Mouse (Mus musculus) embryonic facial prominence, embryonic 12.5 days (tissue): Measurements from ENCODE around the gene Trip10. TPM values are rescaled to one million over a fixed set of nuclear protein-coding genes. Genes with fewer than 3 reads are reported as not detected.

ENCODE experiments used
- ATAC-seq: fragments of 200-750 bp; cut with Nextera tagmentation; 2 replicates; pipeline ENCODE4 v1.8.0; 2017; ENCODE audit not compliant: insufficient number of reproducible peaks, insufficient read depth, low FRiP score, low TSS enrichment
- H3K27ac ChIP-seq: fragments of 300-500 bp; sonication (generic); 2 replicates; pipeline ENCODE4 v1.5.1; 2016; ENCODE audit warnings: mild to moderate bottlenecking
- H3K27me3 ChIP-seq: fragments of 300-500 bp; sonication (generic); 2 replicates; pipeline ENCODE4 v1.6.1; 2016; ENCODE audit warnings: mild to moderate bottlenecking, moderate library complexity
- H3K36me3 ChIP-seq: fragments of 300-500 bp; sonication (generic); 2 replicates; pipeline ENCODE4 v1.6.1; 2016; ENCODE audit warnings: mild to moderate bottlenecking
- H3K4me1 ChIP-seq: fragments of 300-500 bp; sonication (generic); 2 replicates; pipeline ENCODE4 v1.6.1; 2016
- H3K4me2 ChIP-seq: fragments of 300-500 bp; sonication (generic); replicated peaks from 2 replicates; pipeline ENCODE4 v1.6.1; 2016; ENCODE audit warnings: mild to moderate bottlenecking, moderate library complexity
- H3K4me3 ChIP-seq: fragments of 300-500 bp; sonication (generic); 2 replicates; pipeline ENCODE4 v1.5.1; 2016; ENCODE audit warnings: mild to moderate bottlenecking
- H3K9ac ChIP-seq: fragments of 300-500 bp; sonication (generic); 2 replicates; pipeline ENCODE4 v1.6.1; 2016; ENCODE audit warnings: mild to moderate bottlenecking, moderate library complexity
- H3K9me3 ChIP-seq: fragments of 300-500 bp; sonication (generic); 2 replicates; pipeline ENCODE4 v1.6.1; 2016; ENCODE audit warnings: mild to moderate bottlenecking, moderate library complexity
- WGBS: fragments of 180-500 bp; shearing (Covaris S2); methylation state at CpG from one replicate; pipeline ENCODE4 v1.1.7; 2016; 5-methylcytosine and 5-hydroxymethylcytosine counted together
- polyA plus RNA-seq: library from polyadenylated mRNA; unstranded; fragments of >200 nt; fragmentation: Nextera tagmentation; extraction: Ambion mirVana; gene quantifications from 2 replicates; pipeline ENCODE4 v1.2.1, GENCODE M21; 2016

Gene Trip10
- polyA plus RNA-seq, 1 experiment from 2014 or later = 35.6 TPM

- WGBS = 92% methylated on average over 22 of the region's 22 CpGs
- ATAC-seq = no peak
- Histone ChIP-seq H3K9ac (no peak overlapping the region), H3K4me1 (no peaks in the 10 kb centered on the region), H3K36me3 (peaks cover 80% of the 10 kb centered on the region), H3K27ac (no peak overlapping the region), H3K4me3 (no peak overlapping the region), H3K9me3 (no peaks in the 10 kb centered on the region), H3K27me3 (no peaks in the 10 kb centered on the region), H3K4me2 (no peak overlapping the region)
Observed at GRCm38 (mm10) chr17:57256921-57257485, 7.7 kb downstream of the Trip10 start.

DNA sequence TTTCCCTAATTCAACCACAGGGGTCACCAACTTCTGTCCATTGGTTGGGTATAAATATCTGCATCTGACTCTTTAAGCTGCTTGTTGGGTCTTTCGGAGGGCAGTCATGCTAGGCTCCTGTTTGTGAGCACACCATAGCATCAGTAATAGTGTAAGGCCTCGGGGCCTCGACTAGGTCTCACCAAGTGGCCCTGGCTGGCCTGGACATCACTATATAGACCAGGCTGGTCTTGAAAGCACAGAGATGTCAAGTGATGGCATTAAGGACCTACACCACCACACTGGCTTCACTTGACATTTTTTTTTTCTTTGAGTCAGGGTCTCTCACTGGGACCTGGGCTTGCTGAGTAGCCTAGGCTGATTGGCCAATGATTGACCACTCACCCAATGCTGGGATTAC, 8.9 kb downstream of the Trip10 start:
- Histone ChIP-seq H3K4me2 (no peak overlapping the region), H3K27ac (no peak overlapping the region), H3K9me3 (no peaks in the 10 kb centered on the region), H3K9ac (no peak overlapping the region), H3K27me3 (no peaks in the 10 kb centered on the region), H3K36me3 (peaks cover 89% of the 10 kb centered on the region), H3K4me1 (no peaks in the 10 kb centered on the region), H3K4me3 (no peak overlapping the region)
- no peak for ATAC-seq
- 95% methylated on average over 3 of the region's 3 CpGs for WGBS

DNA sequence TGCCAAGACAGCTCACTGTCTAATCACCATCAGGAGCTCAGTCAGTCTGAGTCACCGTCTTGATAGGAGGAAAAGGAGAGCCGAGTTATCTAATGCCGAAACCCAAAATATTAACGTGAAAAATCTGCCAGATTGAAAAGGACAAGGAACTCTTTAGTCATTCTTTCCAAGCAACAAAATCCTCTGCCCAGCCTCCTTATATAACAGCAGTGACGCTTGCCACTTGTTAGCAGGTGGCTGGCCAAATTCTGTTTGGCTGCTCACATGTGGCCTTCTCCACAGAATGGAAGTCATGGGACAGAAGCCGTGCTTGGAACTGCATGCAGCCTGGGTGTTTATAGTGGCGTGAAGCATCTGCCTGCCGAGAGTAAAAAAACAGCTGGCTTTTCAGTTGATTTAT, 10.5 kb downstream of the Trip10 start:
- ATAC-seq = no peak
- H3K4me3 ChIP-seq = no peak overlapping the region
- no peak overlapping the region for H3K27ac ChIP-seq
- no peak overlapping the region for H3K4me2 ChIP-seq
- H3K9me3 ChIP-seq = no peaks in the 10 kb centered on the region
- H3K36me3 ChIP-seq = peaks cover 80% of the 10 kb centered on the region
- H3K9ac ChIP-seq = no peak overlapping the region
- no peaks in the 10 kb centered on the region for H3K27me3 ChIP-seq
- no peaks in the 10 kb centered on the region for H3K4me1 ChIP-seq
- WGBS = 93% methylated on average over 8 of the region's 8 CpGs

DNA sequence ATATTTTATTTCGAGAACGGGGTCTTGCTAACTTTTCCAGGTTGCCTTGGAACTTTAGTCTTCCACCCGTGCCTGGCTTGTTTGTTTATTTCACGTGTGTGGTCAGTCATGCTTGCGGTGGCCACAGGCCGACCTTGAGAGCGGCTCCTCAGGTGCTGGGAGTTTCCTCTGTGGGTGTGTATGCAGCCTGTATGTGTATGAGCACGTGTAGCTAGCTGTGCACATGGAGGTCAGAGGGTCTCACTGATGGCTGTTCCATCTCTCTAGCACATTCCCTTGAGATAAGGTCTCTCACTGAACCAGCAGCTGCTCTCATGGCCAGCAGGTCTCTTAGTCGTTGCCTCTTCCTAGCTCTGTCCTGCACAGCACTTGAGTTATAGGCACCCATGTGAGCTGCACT, 11.1 kb downstream of the Trip10 start:
- Histone ChIP-seq H3K9me3 (no peaks in the 10 kb centered on the region), H3K9ac (no peak overlapping the region), H3K4me1 (0 out of 2 replicates have a peak, but pooled peaks cover 4% of the 10 kb centered on the region), H3K27me3 (no peaks in the 10 kb centered on the region), H3K4me2 (no peak overlapping the region), H3K4me3 (no peak overlapping the region), H3K36me3 (peaks cover 74% of the 10 kb centered on the region), H3K27ac (no peak overlapping the region)
- WGBS = 91% methylated on average over 9 of the region's 9 CpGs
- no peak for ATAC-seq

DNA sequence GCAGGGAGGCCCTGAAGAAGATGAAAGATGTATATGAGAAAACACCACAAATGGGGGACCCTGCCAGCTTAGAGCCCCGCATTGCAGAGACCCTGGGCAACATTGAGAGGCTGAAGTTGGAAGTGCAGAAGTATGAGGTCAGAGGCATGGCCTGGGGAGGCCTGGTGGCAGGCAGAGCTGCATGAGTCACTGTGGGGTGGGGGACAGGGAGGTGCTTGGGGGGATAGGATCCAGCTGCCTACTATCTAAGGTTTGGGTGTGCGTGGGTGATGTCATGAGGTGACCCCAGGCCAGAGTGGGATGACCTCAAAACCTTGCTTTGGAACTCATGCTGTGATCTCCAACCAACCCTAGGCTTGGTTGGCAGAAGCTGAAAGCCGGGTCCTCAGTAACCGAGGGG, 12.0 kb downstream of the Trip10 start:
- H3K4me3 ChIP-seq = no peak overlapping the region
- H3K27me3 ChIP-seq = no peaks in the 10 kb centered on the region
- peaks cover 66% of the 10 kb centered on the region for H3K36me3 ChIP-seq
- H3K9ac ChIP-seq = no peak overlapping the region
- no peak overlapping the region for H3K4me2 ChIP-seq
- ATAC-seq = no peak
- H3K4me1 ChIP-seq = 0 out of 2 replicates have a peak, but pooled peaks cover 4% of the 10 kb centered on the region
- 89% methylated on average over 4 of the region's 4 CpGs for WGBS
- H3K9me3 ChIP-seq = no peaks in the 10 kb centered on the region
- no peak overlapping the region for H3K27ac ChIP-seq

DNA sequence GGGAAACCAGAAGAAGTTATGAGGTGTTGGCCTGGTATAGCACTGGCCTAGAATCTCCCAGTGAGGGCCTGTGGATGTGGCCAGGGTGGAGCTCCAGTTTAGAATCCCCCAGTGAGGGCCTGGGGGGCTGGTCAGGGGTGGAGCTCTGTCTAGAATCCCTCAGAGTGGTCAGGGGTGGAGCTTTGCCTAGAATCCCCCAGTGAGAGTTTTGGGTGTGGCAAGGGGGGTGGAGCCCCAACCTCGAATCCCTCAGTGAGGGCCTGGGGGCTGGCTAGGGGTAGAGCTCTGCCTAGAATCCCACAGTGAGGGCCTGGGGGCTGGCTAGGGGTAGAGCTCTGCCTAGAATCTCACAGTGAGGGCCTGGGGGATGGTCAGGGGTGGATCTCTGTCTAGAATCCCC, 12.5 kb downstream of the Trip10 start:
- H3K4me1 ChIP-seq = 0 out of 2 replicates have a peak, but pooled peaks cover 4% of the 10 kb centered on the region
- H3K4me2 ChIP-seq = no peak overlapping the region
- peaks cover 61% of the 10 kb centered on the region for H3K36me3 ChIP-seq
- no peak overlapping the region for H3K9ac ChIP-seq
- H3K4me3 ChIP-seq = no peak overlapping the region
- ATAC-seq = no peak
- no peaks in the 10 kb centered on the region for H3K27me3 ChIP-seq
- no peaks in the 10 kb centered on the region for H3K9me3 ChIP-seq
- 47% methylated on average over 1 of the region's 1 CpGs for WGBS
- H3K27ac ChIP-seq = no peak overlapping the region

DNA sequence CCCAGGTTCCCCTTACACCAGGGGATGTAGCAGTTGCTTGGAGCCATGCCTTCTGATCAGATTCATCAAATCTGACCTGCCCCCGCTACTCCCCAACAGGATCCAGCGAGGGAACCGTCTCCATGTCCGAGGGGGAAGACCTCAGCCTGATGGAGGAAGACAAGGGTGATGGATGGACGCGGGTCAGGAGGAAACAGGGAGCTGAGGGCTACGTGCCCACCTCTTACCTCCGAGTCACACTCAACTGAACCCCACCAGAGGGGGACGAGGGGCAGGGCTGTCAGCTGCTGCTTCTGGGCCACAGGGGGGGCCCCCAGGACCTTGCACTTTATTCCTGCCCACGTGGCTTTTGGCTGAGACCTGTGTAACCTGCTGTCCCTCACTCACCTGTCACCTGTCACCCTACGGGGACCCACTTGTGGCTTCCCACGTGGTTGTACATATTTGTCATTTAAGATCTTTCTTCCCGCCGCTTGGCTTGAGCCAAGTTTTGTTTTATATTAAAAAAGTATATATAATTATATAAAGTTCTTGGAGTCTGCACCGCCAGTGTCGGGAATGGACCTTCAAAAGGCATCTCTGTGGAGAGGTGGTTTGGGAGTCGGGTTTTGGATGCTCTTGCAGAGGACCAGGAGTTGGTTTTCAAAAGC, 13.8 kb downstream of the Trip10 start:
- no peaks in the 10 kb centered on the region for H3K27me3 ChIP-seq
- 91% methylated on average over 17 of the region's 17 CpGs for WGBS
- H3K4me3 ChIP-seq = no peak overlapping the region
- peaks cover 50% of the 10 kb centered on the region for H3K36me3 ChIP-seq
- no peak overlapping the region for H3K27ac ChIP-seq
- no peak overlapping the region for H3K9ac ChIP-seq
- no peak for ATAC-seq
- H3K9me3 ChIP-seq = no peaks in the 10 kb centered on the region
- H3K4me2 ChIP-seq = no peak overlapping the region
- H3K4me1 ChIP-seq = 0 out of 2 replicates have a peak, but pooled peaks cover 4% of the 10 kb centered on the region

GRCm38 (mm10) chr17:57264164-57264563, 14.9 kb downstream of the Trip10 start:
- no peak overlapping the region for H3K27ac ChIP-seq
- H3K4me3 ChIP-seq = no peak overlapping the region
- H3K36me3 ChIP-seq = peaks cover 42% of the 10 kb centered on the region
- H3K4me1 ChIP-seq = 0 out of 2 replicates have a peak, but pooled peaks cover 4% of the 10 kb centered on the region
- H3K27me3 ChIP-seq = no peaks in the 10 kb centered on the region
- WGBS = 80% methylated on average over 2 of the region's 2 CpGs
- ATAC-seq = no peak
- no peaks in the 10 kb centered on the region for H3K9me3 ChIP-seq
- no peak overlapping the region for H3K4me2 ChIP-seq
- H3K9ac ChIP-seq = no peak overlapping the region

DNA sequence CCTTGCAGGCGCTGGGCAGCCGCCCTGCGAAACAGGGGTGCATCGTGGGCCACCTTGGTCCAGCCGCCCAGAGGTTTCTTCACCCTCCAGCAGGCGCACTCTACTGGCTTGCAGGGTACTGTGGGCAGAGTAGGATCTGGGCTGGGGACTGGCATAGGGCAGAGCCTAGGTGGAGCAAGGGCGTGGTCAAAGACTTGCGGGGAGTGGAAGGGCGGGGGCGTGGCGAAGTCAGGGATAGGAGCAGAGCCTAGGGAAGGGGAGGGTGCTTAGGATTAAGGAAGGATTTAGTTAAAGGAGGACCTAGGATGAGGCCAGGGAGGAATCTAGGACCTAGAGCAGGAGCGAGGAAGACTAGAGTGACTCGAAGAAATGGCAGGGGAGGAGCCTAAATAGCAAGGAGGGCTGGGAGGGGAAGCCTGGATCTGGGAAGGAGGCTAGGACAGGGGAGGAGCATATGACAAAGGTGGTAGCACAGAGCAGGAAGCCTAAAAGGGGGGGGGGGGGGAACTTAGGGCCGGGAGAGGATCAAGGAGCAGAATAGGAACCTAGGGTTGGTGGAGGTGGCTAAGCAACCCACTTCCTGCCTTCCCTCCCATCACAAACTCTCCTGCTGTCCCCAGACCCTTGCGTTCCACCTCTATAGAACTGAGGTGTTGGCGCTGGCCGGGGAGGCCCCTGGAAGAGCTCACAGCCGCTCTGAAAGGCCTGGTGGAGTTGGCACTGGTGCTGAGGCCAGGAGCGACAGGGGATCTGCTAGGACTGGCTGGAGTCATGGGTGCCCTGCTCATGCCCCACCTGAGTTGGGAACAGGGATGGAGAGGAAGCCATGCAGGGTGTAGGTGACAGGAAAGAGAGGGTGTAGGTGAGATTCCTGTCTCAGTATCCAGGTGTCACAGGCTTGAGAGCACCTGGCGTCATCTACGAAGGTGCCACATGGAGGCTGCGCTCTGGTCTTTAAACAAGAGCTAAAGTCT, 16.0 kb downstream of the Trip10 start:
- no peaks in the 10 kb centered on the region for H3K9me3 ChIP-seq
- H3K9ac ChIP-seq = no peak overlapping the region
- H3K27me3 ChIP-seq = no peaks in the 10 kb centered on the region
- H3K4me2 ChIP-seq = peak overlapping the region; percentile 25
- H3K36me3 ChIP-seq = peaks cover 32% of the 10 kb centered on the region
- ATAC-seq = peak; percentile 36; the same call in 1 of the 2 replicates
- 26% methylated on average over 21 of the region's 22 CpGs for WGBS
- no peak overlapping the region for H3K27ac ChIP-seq
- H3K4me3 ChIP-seq = no peak overlapping the region
- 0 out of 2 replicates have a peak, but pooled peaks cover 4% of the 10 kb centered on the region for H3K4me1 ChIP-seq

GRCm38 (mm10) chr17:57267556-57268126, 18.4 kb downstream of the Trip10 start:
- no peaks in the 10 kb centered on the region for H3K9me3 ChIP-seq
- peaks cover 11% of the 10 kb centered on the region for H3K36me3 ChIP-seq
- no peak overlapping the region for H3K27ac ChIP-seq
- no peak overlapping the region for H3K4me3 ChIP-seq
- 0 out of 2 replicates have a peak, but pooled peaks cover 4% of the 10 kb centered on the region for H3K4me1 ChIP-seq
- ATAC-seq = no peak
- H3K9ac ChIP-seq = no peak overlapping the region
- peaks cover 3% of the 10 kb centered on the region; the same call in 1 of the 2 replicates for H3K27me3 ChIP-seq
- 85% methylated on average over 6 of the region's 6 CpGs for WGBS
- H3K4me2 ChIP-seq = no peak overlapping the region

- no peak for ATAC-seq
- peaks cover 10% of the 10 kb centered on the region; the same call in 1 of the 2 replicates for H3K4me1 ChIP-seq
- peaks cover 28% of the 10 kb centered on the region for H3K27me3 ChIP-seq
- no peak overlapping the region for H3K27ac ChIP-seq
- no peaks in the 10 kb centered on the region for H3K36me3 ChIP-seq
- H3K4me3 ChIP-seq = no peak overlapping the region
- 65% methylated on average over 9 of the region's 9 CpGs for whole genome bisulfite sequencing
- H3K9ac ChIP-seq = no peak overlapping the region
- no peak overlapping the region for H3K4me2 ChIP-seq
- H3K9me3 ChIP-seq = no peaks in the 10 kb centered on the region
Observed at GRCm38 (mm10) chr17:57271301-57271700, 22.0 kb downstream of the Trip10 start.
